21 mouse cellular contexts compared by ENCODE assay signal in genomic region chr2:153481861-153482120, GRCm38 (mm10). TPM values are rescaled to one million over a fixed set of nuclear protein-coding genes. Genes with fewer than 3 reads are reported as not detected.
DNase-seq lines count a peak whose midpoint lies in the region; ATAC-seq lines count a peak whose summit lies in the region.
"Had no signal": no experiment of that assay in that cellular context is flagged by ENCODE, and none has a peak within 500 bp of the region (broad histone marks: within the 10 kb centered on the region; RNA-seq: fewer than 3 reads in every experiment).

No protein-coding gene starts in this region.

- H3K4me2 ChIP-seq in forebrain, embryonic 12.5 days, result no peak overlapping the region
- H3K4me2 ChIP-seq in forebrain, embryonic 16.5 days (ENCODE audit: low read length), result no peak overlapping the region
- H3K4me2 ChIP-seq in liver, embryonic 12.5 days, result no peak overlapping the region
- H3K4me2 ChIP-seq in liver, embryonic 15.5 days, result no peak overlapping the region
- H3K4me2 ChIP-seq: limb, embryonic 12.5 days; lung, embryonic 15.5 days had no signal

- peaks cover 45% of the 10 kb centered on the region for H3K4me1 ChIP-seq in forebrain, embryonic 12.5 days
- peaks cover 32% of the 10 kb centered on the region for H3K4me1 ChIP-seq in forebrain, embryonic 16.5 days (replicated peaks; ENCODE audit: control insufficient read depth, insufficient read depth, low read length)
- H3K4me1 ChIP-seq in liver, embryonic 12.5 days, result peaks cover 82% of the 10 kb centered on the region
- H3K4me1 ChIP-seq in liver, embryonic 15.5 days (replicated peaks), result peaks cover 71% of the 10 kb centered on the region

- ATAC-seq in forebrain, embryonic 12.5 days (ENCODE audit: low FRiP score), result no peak
- no peak for ATAC-seq in forebrain, embryonic 16.5 days
- ATAC-seq in liver, embryonic 12.5 days, result no peak
- no peak for ATAC-seq in liver, embryonic 15.5 days (ENCODE audit: insufficient read depth)

- peaks cover 12% of the 10 kb centered on the region; the same call in 1 of the 2 replicates for H3K27me3 ChIP-seq in forebrain, embryonic 12.5 days
- H3K27me3 ChIP-seq in forebrain, embryonic 16.5 days (replicated peaks; ENCODE audit: control insufficient read depth, insufficient read depth, low read length), result no peaks in the 10 kb centered on the region
- H3K27me3 ChIP-seq in liver, embryonic 12.5 days (replicated peaks), result no peaks in the 10 kb centered on the region
- no peaks in the 10 kb centered on the region for H3K27me3 ChIP-seq in liver, embryonic 15.5 days

- DNase-seq in kidney, adult 11 months, result peak; percentile 57
- DNase-seq in kidney, adult 9 months, result no peak
- no peak for DNase-seq in liver
- DNase-seq: adrenal gland, adult 8-10 months; cerebellum, adult 11 months; gastrocnemius, postnatal 36 days; heart, postnatal 10 days; midbrain, embryonic 14.5 days; retina, postnatal 1 day; right cerebral cortex, postnatal 4 days; thymus, postnatal 14 days had no signal

- H3K9ac ChIP-seq in forebrain, embryonic 12.5 days, result no peak overlapping the region
- H3K9ac ChIP-seq in forebrain, embryonic 16.5 days (replicated peaks; ENCODE audit: low read depth, low read length), result no peak overlapping the region
- H3K9ac ChIP-seq in liver, embryonic 12.5 days, result no peak overlapping the region
- no peak overlapping the region for H3K9ac ChIP-seq in liver, embryonic 15.5 days
- H3K9ac ChIP-seq: limb, embryonic 12.5 days; lung, embryonic 15.5 days had no signal

- H3K36me3 ChIP-seq in forebrain, embryonic 12.5 days (replicated peaks), result no peaks in the 10 kb centered on the region
- H3K36me3 ChIP-seq in forebrain, embryonic 16.5 days (ENCODE audit: control insufficient read depth, insufficient read depth), result no peaks in the 10 kb centered on the region
- H3K36me3 ChIP-seq in liver, embryonic 12.5 days, result peaks cover 36% of the 10 kb centered on the region
- H3K36me3 ChIP-seq in liver, embryonic 15.5 days (replicated peaks), result peaks cover 22% of the 10 kb centered on the region; the same call in 1 of the 2 replicates
- H3K36me3 ChIP-seq: limb, embryonic 12.5 days; lung, embryonic 15.5 days had no signal

- H3K27ac ChIP-seq in forebrain, embryonic 12.5 days, result 0 out of 2 replicates have a peak overlapping the region, but pooled peaks have one; percentile 27
- H3K27ac ChIP-seq in forebrain, embryonic 16.5 days (ENCODE audit: low read length), result no peak overlapping the region
- peak overlapping the region; percentile 66 for H3K27ac ChIP-seq in liver, embryonic 12.5 days
- H3K27ac ChIP-seq in liver, embryonic 15.5 days (replicated peaks), result 0 out of 2 replicates have a peak overlapping the region, but pooled peaks have one; percentile 49
- H3K27ac ChIP-seq: limb, embryonic 12.5 days; lung, embryonic 15.5 days had no signal

- no peak overlapping the region for H3K4me3 ChIP-seq in forebrain, embryonic 12.5 days (replicated peaks)
- H3K4me3 ChIP-seq in forebrain, embryonic 16.5 days (replicated peaks; ENCODE audit: low read length), result no peak overlapping the region
- no peak overlapping the region for H3K4me3 ChIP-seq in liver, embryonic 12.5 days
- no peak overlapping the region for H3K4me3 ChIP-seq in liver, embryonic 15.5 days (replicated peaks)
- H3K4me3 ChIP-seq: limb, embryonic 12.5 days; lung, embryonic 15.5 days; myocyte had no signal

- no peaks in the 10 kb centered on the region for H3K9me3 ChIP-seq in forebrain, embryonic 12.5 days
- no peaks in the 10 kb centered on the region for H3K9me3 ChIP-seq in forebrain, embryonic 16.5 days (ENCODE audit: control insufficient read depth, low read length)
- no peaks in the 10 kb centered on the region for H3K9me3 ChIP-seq in liver, embryonic 12.5 days (replicated peaks)
- H3K9me3 ChIP-seq in liver, embryonic 15.5 days (replicated peaks), result no peaks in the 10 kb centered on the region
- H3K9me3 ChIP-seq: limb, embryonic 12.5 days; lung, embryonic 15.5 days had no signal

- WGBS in forebrain, embryonic 12.5 days, result 80% methylated on average over 2 of the region's 2 CpGs
- 63% methylated on average over 2 of the region's 2 CpGs for WGBS in forebrain, embryonic 16.5 days
- WGBS in liver, embryonic 12.5 days (ENCODE audit: insufficient replicate concordance), result 72% methylated on average over 2 of the region's 2 CpGs
- WGBS in liver, embryonic 15.5 days (ENCODE audit: insufficient replicate concordance), result 81% methylated on average over 2 of the region's 2 CpGs

RNA-seq across cellular contexts. Expression of gene 4930404H24Rik, which starts 10.8 kb away (rescaled TPM):
- polyA plus RNA-seq in forebrain, embryonic 12.5 days (2016; fragmentation: Nextera tagmentation; extraction: Ambion mirVana), result not detected in 2 replicates
- not detected in 2 replicates for polyA plus RNA-seq in forebrain, embryonic 16.5 days (2015; fragmentation: Nextera tagmentation; extraction: Ambion mirVana)
- not detected in 2 replicates for polyA plus RNA-seq in liver, embryonic 12.5 days (2016; fragmentation: Nextera tagmentation; extraction: Ambion mirVana)
- not detected in 2 replicates for polyA plus RNA-seq in liver, embryonic 15.5 days (2015; fragmentation: Nextera tagmentation; extraction: Ambion mirVana)
- polyA plus RNA-seq: brain, embryonic 14.5 days; embryonic facial prominence, embryonic 14.5 days; intestine, embryonic 14.5 days; limb, embryonic 12.5 days; lung, embryonic 15.5 days; midbrain, embryonic 14.5 days; myocyte had no signal

RNA-seq across cellular contexts. Expression of gene Nol4l, which starts 48.0 kb away (rescaled TPM):
- polyA plus RNA-seq in forebrain, embryonic 12.5 days (2016; fragmentation: Nextera tagmentation; extraction: Ambion mirVana), result 31.4 and 34.5 TPM in 2 replicates
- 47.8 and 50.4 TPM in 2 replicates for polyA plus RNA-seq in forebrain, embryonic 16.5 days (2015; fragmentation: Nextera tagmentation; extraction: Ambion mirVana)
- 9.3 and 9.8 TPM in 2 replicates for polyA plus RNA-seq in liver, embryonic 12.5 days (2016; fragmentation: Nextera tagmentation; extraction: Ambion mirVana)
- polyA plus RNA-seq in liver, embryonic 15.5 days (2015; fragmentation: Nextera tagmentation; extraction: Ambion mirVana), result 4.7 and 4.9 TPM in 2 replicates
